Mouse (Mus musculus): ENCODE measurements at regions not wholly inside any gene's neighbourhood (a gene's known extent, or its start where the extent isn't known, plus 50 kb on each side); places are given as distances from the start of the nearest gene placed in this dataset.

- TF ChIP-seq MEF2A (IDR thresholded peaks at IDR 0.05; ENCODE audit: extremely low read depth, insufficient replicate concordance, low read depth, low read length, poor library complexity, severe bottlenecking) (no peak), TAL1 (IDR thresholded peaks at IDR 0.05; ENCODE audit: low read length) (no peak), HCFC1 (IDR thresholded peaks at IDR 0.05; ENCODE audit: low read depth, low read length) (no peak), MAZ (IDR thresholded peaks at IDR 0.05; ENCODE audit: low read depth, low read length) (no peak), NRF1 (IDR thresholded peaks at IDR 0.05; ENCODE audit: insufficient read depth, low read depth, low read length, poor library complexity, severe bottlenecking) (no peak)
- no peak for DNase-seq (ENCODE audit: low read depth, low spot score)
- no peaks in the 10 kb centered on the region for H3K4me1 ChIP-seq (ENCODE audit: control insufficient read depth in 1 of 2, insufficient read depth in 2 of 2, low read length in 2 of 2)
- no peaks in the 10 kb centered on the region for H3K36me3 ChIP-seq (ENCODE audit: control insufficient read depth in 1 of 2, insufficient read depth in 2 of 2, low read length in 2 of 2)
- H3K4me3 ChIP-seq (ENCODE audit: control insufficient read depth in 1 of 2, insufficient read depth in 1 of 2, low read depth in 2 of 2, low read length in 2 of 2): no peak overlapping the region
- no peak overlapping the region for H3K9ac ChIP-seq (ENCODE audit: control insufficient read depth, low read depth, low read length, poor library complexity, severe bottlenecking)
- no peaks in the 10 kb centered on the region for H3K27me3 ChIP-seq (ENCODE audit: control insufficient read depth in 1 of 2, insufficient read depth in 2 of 2, low read length in 2 of 2)
- H3K79me2 ChIP-seq (ENCODE audit: control insufficient read depth, insufficient read depth, low read length, poor library complexity): no peaks in the 10 kb centered on the region
- no peaks in the 10 kb centered on the region for H3K9me3 ChIP-seq (replicated peaks; ENCODE audit: insufficient read depth, low read length)
- H3K27ac ChIP-seq (ENCODE audit: control insufficient read depth, low read depth, low read length): no peak overlapping the region
These were observed 214.4 kb downstream of the Irs2 start for GRCm38 (mm10) chr8:10793670-10794366.

- Histone ChIP-seq H3K4me1 (ENCODE audit: control insufficient read depth in 1 of 2, insufficient read depth in 2 of 2, low read length in 2 of 2) (no peaks in the 10 kb centered on the region), H3K9ac (ENCODE audit: control insufficient read depth, low read depth, low read length, poor library complexity, severe bottlenecking) (no peak overlapping the region), H3K79me2 (ENCODE audit: control insufficient read depth, insufficient read depth, low read length, poor library complexity) (no peaks in the 10 kb centered on the region), H3K27me3 (ENCODE audit: control insufficient read depth in 1 of 2, insufficient read depth in 2 of 2, low read length in 2 of 2) (no peaks in the 10 kb centered on the region), H3K4me3 (ENCODE audit: control insufficient read depth in 1 of 2, insufficient read depth in 1 of 2, low read depth in 2 of 2, low read length in 2 of 2) (no peak overlapping the region), H3K9me3 (replicated peaks; ENCODE audit: insufficient read depth, low read length) (no peaks in the 10 kb centered on the region), H3K27ac (ENCODE audit: control insufficient read depth, low read depth, low read length) (no peak overlapping the region), H3K36me3 (ENCODE audit: control insufficient read depth in 1 of 2, insufficient read depth in 2 of 2, low read length in 2 of 2) (no peaks in the 10 kb centered on the region)
- TF ChIP-seq CHD2 (IDR thresholded peaks at IDR 0.05; ENCODE audit: low read length) (no peak), CHD1 (IDR thresholded peaks at IDR 0.05; ENCODE audit: low read depth, low read length) (no peak), TCF12 (IDR thresholded peaks at IDR 0.05; ENCODE audit: low read depth, low read length) (no peak), USF1 (IDR thresholded peaks at IDR 0.05; ENCODE audit: low read depth, low read length) (no peak), ZKSCAN1 (IDR thresholded peaks at IDR 0.05; ENCODE audit: low read depth, low read length) (no peak), POLR2A (IDR thresholded peaks at IDR 0.05; ENCODE audit: control insufficient read depth in 1 of 2, insufficient read depth in 1 of 2, low read depth in 1 of 2, low read length in 2 of 2, poor library complexity in 1 of 2) (no peak), SMC3 (IDR thresholded peaks at IDR 0.05; ENCODE audit: low read depth, low read length) (no peak), HCFC1 (IDR thresholded peaks at IDR 0.05; ENCODE audit: low read depth, low read length) (no peak), SIN3A (IDR thresholded peaks at IDR 0.05; ENCODE audit: low read length) (no peak), MYB (IDR thresholded peaks at IDR 0.05; ENCODE audit: low read depth, low read length) (no peak), TAL1 (IDR thresholded peaks at IDR 0.05; ENCODE audit: low read length) (no peak), MAFK (IDR thresholded peaks at IDR 0.05; ENCODE audit: borderline replicate concordance, low read depth, low read length) (no peak), USF2 (IDR thresholded peaks at IDR 0.05; ENCODE audit: borderline replicate concordance in 1 of 2, insufficient read depth in 1 of 2, low read depth in 1 of 2, low read length in 2 of 2) (no peak), E2F4 (IDR thresholded peaks at IDR 0.05; ENCODE audit: borderline replicate concordance, low read depth, low read length) (no peak), JUND (IDR thresholded peaks at IDR 0.05; ENCODE audit: low read depth, low read length) (no peak), KAT2A (conservative IDR thresholded peaks at IDR 0.05; ENCODE audit: low read depth, low read length) (no peak), ZNF384 (IDR thresholded peaks at IDR 0.05; ENCODE audit: low read depth, low read length) (no peak)
- DNase-seq (ENCODE audit: low read depth, low spot score): no peak
These were observed 219.6 kb downstream of the Irs2 start for GRCm38 (mm10) chr8:10788496-10789200.
